Mouse (Mus musculus) intestine, embryonic 16.5 days (tissue): ENCODE results near the gene Anks1. TPM values are rescaled to one million over a fixed set of nuclear protein-coding genes. Genes with fewer than 3 reads are reported as not detected.

Experiments
- ATAC-seq: fragments of 200-750 bp; cut with Nextera tagmentation; 2 replicates; pipeline ENCODE4 v1.8.0; 2017; ENCODE audit warnings: moderate TSS enrichment, moderate library complexity
- H3K27ac ChIP-seq: fragments of 300-500 bp; sonication (generic); 2 replicates; pipeline ENCODE4 v1.5.1; 2014; ENCODE audit warnings: mild to moderate bottlenecking, low read length
- H3K27me3 ChIP-seq: fragments of 300-500 bp; sonication (generic); replicated peaks from 2 replicates; pipeline ENCODE4 v1.6.1; 2014; ENCODE audit warnings: low read length, control low read depth, mixed read lengths; ENCODE audit not compliant: control insufficient read depth, insufficient read depth
- H3K36me3 ChIP-seq: fragments of 300-500 bp; sonication (generic); 2 replicates; pipeline ENCODE4 v1.6.1; 2014; ENCODE audit warnings: low read length, control low read depth; ENCODE audit not compliant: control insufficient read depth, insufficient read depth
- H3K4me1 ChIP-seq: fragments of 300-500 bp; sonication (generic); 2 replicates; pipeline ENCODE4 v1.6.1; 2014; ENCODE audit warnings: low read length, control low read depth, mixed read lengths; ENCODE audit not compliant: control insufficient read depth, insufficient read depth
- H3K4me2 ChIP-seq: fragments of 300-500 bp; sonication (generic); 2 replicates; pipeline ENCODE4 v1.6.1; 2014; ENCODE audit warnings: low read depth, low read length, control low read depth
- H3K4me3 ChIP-seq: fragments of 300-500 bp; sonication (generic); 2 replicates; pipeline ENCODE4 v1.5.1; 2014; ENCODE audit warnings: mild to moderate bottlenecking, low read length
- H3K9ac ChIP-seq: fragments of 300-500 bp; sonication (generic); 2 replicates; pipeline ENCODE4 v1.6.1; 2014; ENCODE audit warnings: low read depth, low read length
- H3K9me3 ChIP-seq: fragments of 300-500 bp; sonication (generic); 2 replicates; pipeline ENCODE4 v1.6.1; 2016; ENCODE audit warnings: low read length, control low read depth; ENCODE audit not compliant: control insufficient read depth
- WGBS: fragments of 180-500 bp; shearing (Covaris S2); extraction: QIAGEN DNeasy Blood & Tissue Kit; methylation state at CpG from one replicate; pipeline ENCODE4 v1.1.7; 2014; 5-methylcytosine and 5-hydroxymethylcytosine counted together
- polyA plus RNA-seq: library from polyadenylated mRNA; unstranded; fragments of >200 nt; fragmentation: Nextera tagmentation; extraction: Ambion mirVana; gene quantifications from 2 replicates; pipeline ENCODE4 v1.2.1, GENCODE M21; 2015

Gene Anks1
- polyA plus RNA-seq, 1 experiment from 2014 or later: 10.0 TPM

GRCm38 (mm10) chr17:27968033-27968750 lies 59.1 kb downstream of the Anks1 start:
- Histone ChIP-seq H3K27ac (no peak overlapping the region), H3K9ac (no peak overlapping the region), H3K4me2 (no peak overlapping the region), H3K9me3 (no peaks in the 10 kb centered on the region), H3K36me3 (no peaks in the 10 kb centered on the region), H3K4me3 (no peak overlapping the region), H3K27me3 (no peaks in the 10 kb centered on the region), H3K4me1 (peaks cover 15% of the 10 kb centered on the region)
- WGBS: 75% methylated on average over 9 of the region's 9 CpGs
- no peak for ATAC-seq

- H3K4me3 ChIP-seq: no peak overlapping the region
- peaks cover 15% of the 10 kb centered on the region for H3K4me1 ChIP-seq
- no peak overlapping the region for H3K27ac ChIP-seq
- no peak overlapping the region for H3K9ac ChIP-seq
- H3K4me2 ChIP-seq: no peak overlapping the region
- 93% methylated on average over 5 of the region's 5 CpGs for WGBS
- ATAC-seq: no peak
- no peaks in the 10 kb centered on the region for H3K27me3 ChIP-seq
- no peaks in the 10 kb centered on the region for H3K9me3 ChIP-seq
- no peaks in the 10 kb centered on the region for H3K36me3 ChIP-seq
These were observed 59.8 kb downstream of the Anks1 start for GRCm38 (mm10) chr17:27968903-27969302.

GRCm38 (mm10) chr17:27969365-27969764 lies 60.3 kb downstream of the Anks1 start:
- Histone ChIP-seq H3K36me3 (no peaks in the 10 kb centered on the region), H3K4me1 (peaks cover 12% of the 10 kb centered on the region; the same call in 1 of the 2 replicates), H3K9ac (no peak overlapping the region), H3K4me3 (no peak overlapping the region), H3K27ac (0 out of 2 replicates have a peak overlapping the region, but pooled peaks have one; percentile 45), H3K4me2 (no peak overlapping the region), H3K27me3 (no peaks in the 10 kb centered on the region), H3K9me3 (no peaks in the 10 kb centered on the region)
- WGBS: 67% methylated on average over 8 of the region's 8 CpGs
- no peak for ATAC-seq

GRCm38 (mm10) chr17:27969896-27970295 lies 60.8 kb downstream of the Anks1 start:
- H3K4me1 ChIP-seq: peaks cover 12% of the 10 kb centered on the region; the same call in 1 of the 2 replicates
- no peak for ATAC-seq
- no peak overlapping the region for H3K9ac ChIP-seq
- 84% methylated on average over 5 of the region's 5 CpGs for WGBS
- no peaks in the 10 kb centered on the region for H3K27me3 ChIP-seq
- no peaks in the 10 kb centered on the region for H3K36me3 ChIP-seq
- H3K27ac ChIP-seq: peak overlapping the region; percentile 45; the same call in 1 of the 2 replicates
- H3K4me2 ChIP-seq: no peak overlapping the region
- H3K9me3 ChIP-seq: no peaks in the 10 kb centered on the region
- no peak overlapping the region for H3K4me3 ChIP-seq

- Histone ChIP-seq H3K36me3 (no peaks in the 10 kb centered on the region), H3K4me1 (peaks cover 12% of the 10 kb centered on the region; the same call in 1 of the 2 replicates), H3K4me3 (no peak overlapping the region), H3K27me3 (no peaks in the 10 kb centered on the region), H3K9ac (no peak overlapping the region), H3K9me3 (no peaks in the 10 kb centered on the region), H3K4me2 (no peak overlapping the region), H3K27ac (no peak overlapping the region)
- 75% methylated on average over 5 of the region's 5 CpGs for WGBS
- ATAC-seq: no peak
These were observed 61.2 kb downstream of the Anks1 start for GRCm38 (mm10) chr17:27970305-27970704.

- H3K4me2 ChIP-seq: no peak overlapping the region
- no peak overlapping the region for H3K27ac ChIP-seq
These were observed 62.4 kb downstream of the Anks1 start for GRCm38 (mm10) chr17:27971496-27971895.

GRCm38 (mm10) chr17:27973337-27973736 lies 64.2 kb downstream of the Anks1 start:
- H3K4me1 ChIP-seq: peaks cover 12% of the 10 kb centered on the region; the same call in 1 of the 2 replicates
- H3K4me2 ChIP-seq: no peak overlapping the region
- no peak for ATAC-seq
- no peaks in the 10 kb centered on the region for H3K9me3 ChIP-seq
- H3K36me3 ChIP-seq: peaks cover 5% of the 10 kb centered on the region; the same call in 1 of the 2 replicates
- no peak overlapping the region for H3K4me3 ChIP-seq
- no peak overlapping the region for H3K9ac ChIP-seq
- H3K27ac ChIP-seq: no peak overlapping the region
- WGBS: 82% methylated on average over 4 of the region's 4 CpGs
- no peaks in the 10 kb centered on the region for H3K27me3 ChIP-seq

More at GRCm38 (mm10) chr17:27971496-27971895, 62.4 kb downstream of the Anks1 start:
- no peak overlapping the region for H3K9ac ChIP-seq
- ATAC-seq: no peak
- no peaks in the 10 kb centered on the region for H3K9me3 ChIP-seq
- no peak overlapping the region for H3K4me3 ChIP-seq
- peaks cover 12% of the 10 kb centered on the region; the same call in 1 of the 2 replicates for H3K4me1 ChIP-seq
- WGBS: 82% methylated on average over 9 of the region's 9 CpGs
- H3K36me3 ChIP-seq: no peaks in the 10 kb centered on the region
- H3K27me3 ChIP-seq: no peaks in the 10 kb centered on the region

GRCm38 (mm10) chr17:27976266-27976665 lies 67.2 kb downstream of the Anks1 start:
- Histone ChIP-seq H3K4me1 (0 out of 2 replicates have a peak, but pooled peaks cover under 1% of the 10 kb centered on the region), H3K27ac (no peak overlapping the region), H3K4me3 (no peak overlapping the region), H3K4me2 (no peak overlapping the region), H3K9ac (no peak overlapping the region), H3K36me3 (peaks cover 5% of the 10 kb centered on the region; the same call in 1 of the 2 replicates), H3K27me3 (no peaks in the 10 kb centered on the region), H3K9me3 (no peaks in the 10 kb centered on the region)
- 91% methylated on average over 14 of the region's 14 CpGs for WGBS
- no peak for ATAC-seq

- Histone ChIP-seq H3K4me1 (no peaks in the 10 kb centered on the region), H3K4me2 (no peak overlapping the region), H3K9ac (no peak overlapping the region), H3K4me3 (no peak overlapping the region), H3K36me3 (peaks cover 5% of the 10 kb centered on the region; the same call in 1 of the 2 replicates), H3K27ac (no peak overlapping the region), H3K9me3 (no peaks in the 10 kb centered on the region), H3K27me3 (no peaks in the 10 kb centered on the region)
- WGBS: 92% methylated on average over 3 of the region's 3 CpGs
- no peak for ATAC-seq
These were observed 68.0 kb downstream of the Anks1 start for GRCm38 (mm10) chr17:27977008-27977636.
